Mouse (Mus musculus) stomach, postnatal 0 days (tissue): ENCODE measurements around the gene Socs5. TPM values are rescaled to one million over a fixed set of nuclear protein-coding genes. Genes with fewer than 3 reads are reported as not detected.

Source experiments
- ATAC-seq: fragments of 200-750 bp; cut with Nextera tagmentation; 2 replicates; pipeline ENCODE4 v1.8.0; 2017; ENCODE audit not compliant: low FRiP score, low TSS enrichment
- DNase-seq: peaks from one replicate; pipeline ENCODE4 v3.0.0-alpha.2; 2016; ENCODE audit warnings: low spot score
- H3K27ac ChIP-seq: fragments of 300-500 bp; sonication (generic); replicated peaks from 2 replicates; pipeline ENCODE4 v1.5.1; 2014; ENCODE audit warnings: mild to moderate bottlenecking, control low read depth
- H3K27me3 ChIP-seq: fragments of 300-500 bp; sonication (generic); 2 replicates; pipeline ENCODE4 v1.6.1; 2014; ENCODE audit warnings: low read length; ENCODE audit not compliant: control insufficient read depth, insufficient read depth
- H3K36me3 ChIP-seq: fragments of 300-500 bp; sonication (generic); 2 replicates; pipeline ENCODE4 v1.6.1; 2014; ENCODE audit warnings: low read length, mixed read lengths; ENCODE audit not compliant: control insufficient read depth, insufficient read depth
- H3K4me1 ChIP-seq: fragments of 300-500 bp; sonication (generic); replicated peaks from 2 replicates; pipeline ENCODE4 v1.6.1; 2014; ENCODE audit warnings: antibody characterized with exemption; ENCODE audit not compliant: control insufficient read depth, insufficient read depth
- H3K4me2 ChIP-seq: fragments of 300-500 bp; sonication (generic); replicated peaks from 2 replicates; pipeline ENCODE4 v1.6.1; 2014; ENCODE audit warnings: low read depth, mild to moderate bottlenecking, control low read depth, moderate library complexity
- H3K4me3 ChIP-seq: fragments of 300-500 bp; sonication (generic); 2 replicates; pipeline ENCODE4 v1.5.1; 2014; ENCODE audit warnings: low read depth, low read length, control low read depth
- H3K9ac ChIP-seq: fragments of 300-500 bp; sonication (generic); 2 replicates; pipeline ENCODE4 v1.6.1; 2014; ENCODE audit warnings: mild to moderate bottlenecking, low read length, control low read depth, mixed read lengths
- H3K9me3 ChIP-seq: fragments of 300-500 bp; sonication (generic); 2 replicates; pipeline ENCODE4 v1.6.1; 2016; ENCODE audit warnings: low read length; ENCODE audit not compliant: control insufficient read depth
- CTCF ChIP-seq: IDR thresholded peaks from 2 replicates; pipeline ENCODE4 v1.5.1; 2016; ENCODE audit warnings: antibody characterized with exemption, low read depth, mild to moderate bottlenecking, moderate library complexity
- EP300 ChIP-seq: optimal IDR thresholded peaks from 2 replicates; pipeline ENCODE3; 2016; ENCODE audit warnings: antibody characterized with exemption
- WGBS: fragments of 180-500 bp; shearing (Covaris S2); extraction: QIAGEN DNeasy Blood & Tissue Kit; methylation state at CpG from one replicate; pipeline ENCODE4 v1.1.7; 2014; 5-methylcytosine and 5-hydroxymethylcytosine counted together
- polyA plus RNA-seq: library from polyadenylated mRNA; unstranded; fragments of >200 nt; fragmentation: Nextera tagmentation; extraction: Ambion mirVana; gene quantifications from 2 replicates; pipeline ENCODE4 v1.2.1, GENCODE M21; 2015

Gene Socs5
- polyA plus RNA-seq, 1 experiment from 2014 or later: 4.8 TPM

DNA sequence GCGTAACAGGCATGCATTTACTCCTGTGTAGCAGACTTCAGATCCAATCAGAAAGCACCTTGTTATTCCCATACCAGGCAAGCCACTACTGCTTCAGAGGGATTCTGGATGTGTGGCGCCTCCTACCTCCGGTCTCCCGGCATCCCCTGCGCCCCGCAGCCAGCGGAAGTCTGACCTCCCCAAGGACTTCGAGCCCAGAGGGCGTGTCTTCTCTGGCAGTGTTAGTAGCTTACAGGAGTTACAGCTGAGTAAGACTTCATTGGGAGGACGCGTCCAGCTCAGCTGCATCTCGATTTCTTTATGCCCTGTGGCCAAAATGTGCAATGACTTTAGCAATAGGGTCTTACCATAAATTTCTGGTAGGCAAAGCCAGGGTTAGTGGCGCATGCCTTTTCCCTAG is 50.3 kb downstream of the Socs5 start:
- no peak overlapping the region for H3K9ac ChIP-seq

DNA sequence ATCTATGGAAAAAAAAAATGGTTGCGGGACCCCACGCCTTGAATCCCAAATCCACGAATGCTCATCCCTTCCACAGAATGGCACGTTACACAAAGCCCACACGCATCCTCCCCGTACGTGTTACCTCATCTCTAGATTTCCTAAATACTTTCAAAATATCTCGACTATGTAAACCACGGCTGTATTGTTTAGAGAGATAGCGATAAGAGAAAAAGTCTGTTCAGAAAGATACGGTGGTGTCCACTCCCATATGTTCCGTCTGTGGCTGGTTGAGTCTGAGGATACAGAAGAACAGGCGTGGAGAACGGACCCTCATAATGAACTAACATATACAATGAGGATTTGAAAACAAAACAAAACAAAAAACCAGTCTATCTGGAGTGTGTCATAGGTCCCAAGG is 51.1 kb downstream of the Socs5 start:
- no peaks in the 10 kb centered on the region for H3K27me3 ChIP-seq
- TF ChIP-seq CTCF (no peak), EP300 (no peak)
- ATAC-seq: no peak
- no peaks in the 10 kb centered on the region for H3K4me1 ChIP-seq
- no peak overlapping the region for H3K27ac ChIP-seq
- no peak for DNase-seq
- no peak overlapping the region for H3K4me3 ChIP-seq
- no peak overlapping the region for H3K9ac ChIP-seq
- H3K4me2 ChIP-seq: no peak overlapping the region
- WGBS: 71% methylated on average over 14 of the region's 14 CpGs
- H3K9me3 ChIP-seq: no peaks in the 10 kb centered on the region
- no peaks in the 10 kb centered on the region for H3K36me3 ChIP-seq

More for the DNA sequence above, 50.3 kb downstream of the Socs5 start:
- H3K4me2 ChIP-seq: no peak overlapping the region
- no peak overlapping the region for H3K4me3 ChIP-seq
- TF ChIP-seq EP300 (no peak), CTCF (peak; percentile 32; the same call in 1 of the 2 replicates)
- H3K36me3 ChIP-seq: no peaks in the 10 kb centered on the region
- peak; percentile 81 for DNase-seq
- H3K9me3 ChIP-seq: no peaks in the 10 kb centered on the region
- no peak overlapping the region for H3K27ac ChIP-seq
- no peaks in the 10 kb centered on the region for H3K4me1 ChIP-seq
- WGBS: 56% methylated on average over 13 of the region's 13 CpGs
- no peaks in the 10 kb centered on the region for H3K27me3 ChIP-seq
- ATAC-seq: peak; percentile 95

DNA sequence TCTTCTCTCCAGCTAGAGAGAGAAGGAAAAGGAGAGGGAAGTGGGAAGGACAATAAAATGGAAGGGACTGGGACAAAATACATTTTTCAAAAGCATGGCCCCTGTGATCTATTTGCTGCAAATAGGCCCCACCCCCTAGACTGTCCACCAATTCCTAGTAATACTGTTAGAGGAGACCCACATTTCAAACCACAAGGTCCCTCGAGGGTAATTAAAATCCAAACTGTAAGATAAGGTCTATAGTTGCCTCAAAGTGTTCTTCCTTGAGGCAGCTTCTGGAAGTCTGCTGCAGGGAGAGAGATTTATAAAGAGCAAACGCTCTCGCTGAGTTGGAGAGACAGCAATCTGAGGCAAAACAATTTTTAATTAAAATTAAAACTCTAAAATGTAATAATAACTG is 52.8 kb downstream of the Socs5 start:
- WGBS: 79% methylated on average over 3 of the region's 3 CpGs
- H3K4me3 ChIP-seq: no peak overlapping the region
- H3K9me3 ChIP-seq: no peaks in the 10 kb centered on the region
- no peaks in the 10 kb centered on the region for H3K36me3 ChIP-seq
- no peak overlapping the region for H3K4me2 ChIP-seq
- TF ChIP-seq CTCF (no peak), EP300 (no peak)
- no peaks in the 10 kb centered on the region for H3K27me3 ChIP-seq
- no peaks in the 10 kb centered on the region for H3K4me1 ChIP-seq
- no peak overlapping the region for H3K27ac ChIP-seq
- DNase-seq: no peak
- no peak for ATAC-seq
- no peak overlapping the region for H3K9ac ChIP-seq

DNA sequence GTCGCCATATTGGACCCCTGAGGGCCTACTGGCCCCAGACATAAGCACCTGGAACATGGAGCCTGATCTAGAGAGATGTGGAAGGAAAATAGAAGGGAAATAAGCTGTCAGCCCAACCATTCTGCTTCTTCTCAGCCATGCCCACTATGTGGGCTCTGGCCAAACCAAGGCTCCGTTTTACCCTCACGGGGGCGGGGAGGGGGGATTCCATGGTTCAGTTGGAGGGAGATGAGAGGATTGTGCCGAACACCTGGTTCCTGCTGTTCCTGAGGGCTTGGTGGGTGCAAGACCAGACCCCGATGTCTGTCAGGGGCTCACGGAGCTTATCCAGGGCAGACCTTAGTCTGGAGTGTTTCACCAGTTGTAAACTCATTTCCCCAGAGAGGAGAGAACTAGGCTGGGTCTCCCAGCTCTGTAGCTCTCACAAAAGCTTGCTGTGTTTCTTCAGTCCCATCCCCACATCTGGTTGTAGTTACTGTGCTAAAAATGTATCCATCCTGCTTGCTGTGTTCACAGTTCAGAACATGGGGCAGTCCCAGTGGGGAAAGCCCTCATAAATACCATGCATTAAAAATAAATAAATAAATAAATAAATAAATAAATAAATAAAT is 56.9 kb downstream of the Socs5 start:
- TF ChIP-seq CTCF (no peak), EP300 (no peak)
- H3K27ac ChIP-seq: no peak overlapping the region

GRCm38 (mm10) chr17:87167407-87167806 is 59.9 kb downstream of the Socs5 start:
- Histone ChIP-seq H3K27ac (no peak overlapping the region), H3K9me3 (no peaks in the 10 kb centered on the region), H3K4me3 (no peak overlapping the region), H3K36me3 (no peaks in the 10 kb centered on the region), H3K4me2 (no peak overlapping the region), H3K27me3 (no peaks in the 10 kb centered on the region), H3K4me1 (no peaks in the 10 kb centered on the region), H3K9ac (no peak overlapping the region)
- no peak for ATAC-seq
- TF ChIP-seq EP300 (no peak), CTCF (no peak)
- no peak for DNase-seq
- WGBS: 94% methylated on average over 5 of the region's 5 CpGs

More for the DNA sequence above, 56.9 kb downstream of the Socs5 start:
- ATAC-seq (no peak), DNase-seq (no peak)
- Histone ChIP-seq H3K9ac (no peak overlapping the region), H3K27me3 (no peaks in the 10 kb centered on the region), H3K4me1 (no peaks in the 10 kb centered on the region), H3K9me3 (no peaks in the 10 kb centered on the region), H3K4me2 (no peak overlapping the region), H3K36me3 (no peaks in the 10 kb centered on the region), H3K4me3 (no peak overlapping the region)
- WGBS: 78% methylated on average over 7 of the region's 7 CpGs

GRCm38 (mm10) chr17:87169076-87169475 is 61.6 kb downstream of the Socs5 start:
- TF ChIP-seq CTCF (no peak), EP300 (no peak)
- Histone ChIP-seq H3K4me3 (no peak overlapping the region), H3K4me2 (no peak overlapping the region), H3K4me1 (no peaks in the 10 kb centered on the region), H3K27me3 (no peaks in the 10 kb centered on the region), H3K9ac (no peak overlapping the region), H3K36me3 (no peaks in the 10 kb centered on the region), H3K27ac (no peak overlapping the region), H3K9me3 (0 out of 2 replicates have a peak, but pooled peaks cover 4% of the 10 kb centered on the region)
- 67% methylated on average over 3 of the region's 3 CpGs for WGBS
- DNase-seq: no peak
- ATAC-seq: no peak
